Mouse (Mus musculus) adrenal gland, adult 2 months (tissue): ENCODE data around the gene Pou2af1. TPM values are rescaled to one million over a fixed set of nuclear protein-coding genes. Genes with fewer than 3 reads are reported as not detected.

Experiments
- DNase-seq: peaks from one replicate; pipeline ENCODE4 v3.0.0; 2021
- long read RNA-seq: library from polyadenylated mRNA; stranded (forward); transcript quantifications from one replicate; pipeline ENCODE4 v2.0.0, GENCODE M21; 2021
- polyA plus RNA-seq: library from polyadenylated mRNA; depleted of rRNA; stranded (reverse); fragments of >200 nt; gene quantifications from 2 replicates; pipeline ENCODE4 v1.2.3, GENCODE M21; 2012; rRNA removed
- total RNA-seq, 2 experiments: library from RNA; stranded (reverse); gene quantifications; 2 replicates each; pipeline ENCODE4 v1.2.3; 2021

The Pou2af1 gene
- total RNA-seq (under 1 TPM; 0.32 to 0.48 TPM), polyA plus RNA-seq (0.41 and 0.45 TPM in 2 replicates)
- long read RNA-seq: 0 reads

- no peak for DNase-seq
These were observed at the start of gene Pou2af1 for GRCm38 (mm10) chr9:51213023-51213728. Gene Pou2af1, plus strand, starts transcription at chr9:51213708.

GRCm38 (mm10) chr9:51163989-51164388 is 49.5 kb upstream of the Pou2af1 start:
- DNase-seq: no peak

GRCm38 (mm10) chr9:51165312-51166180 is 48.0 kb upstream of the Pou2af1 start, which contains the start of gene Gm32742:
Gene Gm32742, minus strand, starts transcription at chr9:51165517.
- no peak for DNase-seq

GRCm38 (mm10) chr9:51167954-51168353 is 45.6 kb upstream of the Pou2af1 start:
- DNase-seq: no peak

- DNase-seq: no peak
These were observed 44.8 kb upstream of the Pou2af1 start for GRCm38 (mm10) chr9:51168698-51169097.

GRCm38 (mm10) chr9:51169133-51169532 is 44.4 kb upstream of the Pou2af1 start:
- no peak for DNase-seq

- DNase-seq: peak; percentile 67
These were observed 43.2 kb upstream of the Pou2af1 start for GRCm38 (mm10) chr9:51170298-51170697.

- peak; percentile 20 for DNase-seq
These were observed 38.5 kb upstream of the Pou2af1 start for GRCm38 (mm10) chr9:51174890-51175464.

- DNase-seq: no peak
These were observed 37.8 kb upstream of the Pou2af1 start for GRCm38 (mm10) chr9:51175722-51176121.

GRCm38 (mm10) chr9:51178297-51178696 is 35.2 kb upstream of the Pou2af1 start:
- peak; percentile 18 for DNase-seq

GRCm38 (mm10) chr9:51180621-51181020 is 32.9 kb upstream of the Pou2af1 start:
- DNase-seq: no peak

GRCm38 (mm10) chr9:51182716-51183710 is 30.5 kb upstream of the Pou2af1 start:
- DNase-seq: no peak

GRCm38 (mm10) chr9:51185386-51185785 is 28.1 kb upstream of the Pou2af1 start:
- no peak for DNase-seq

GRCm38 (mm10) chr9:51185871-51186270 is 27.6 kb upstream of the Pou2af1 start:
- no peak for DNase-seq

GRCm38 (mm10) chr9:51190655-51191054 is 22.9 kb upstream of the Pou2af1 start:
- no peak for DNase-seq

- DNase-seq: no peak
These were observed 18.7 kb upstream of the Pou2af1 start for GRCm38 (mm10) chr9:51194790-51195189.

GRCm38 (mm10) chr9:51208974-51209332 is 4.6 kb upstream of the Pou2af1 start:
- no peak for DNase-seq

- no peak for DNase-seq
These were observed 2.3 kb upstream of the Pou2af1 start for GRCm38 (mm10) chr9:51211191-51211590.

- no peak for DNase-seq
These were observed 275 bp downstream of the Pou2af1 start for GRCm38 (mm10) chr9:51213729-51214237.

- no peak for DNase-seq
These were observed 1.8 kb downstream of the Pou2af1 start for GRCm38 (mm10) chr9:51215311-51215710.

- no peak for DNase-seq
These were observed 2.4 kb downstream of the Pou2af1 start for GRCm38 (mm10) chr9:51215949-51216348.
